Mouse (Mus musculus): ENCODE data around the gene Gabrb3.

GRCm38 (mm10) chr7:57701046-57701445 lies 281.6 kb downstream of the Gabrb3 start:
- TF ChIP-seq GATA1 (IDR thresholded peaks at IDR 0.05; ENCODE audit: borderline replicate concordance, low read length) (no peak), CTCF (IDR thresholded peaks at IDR 0.05; ENCODE audit: low read depth, low read length) (no peak), POLR2AphosphoS5 (IDR thresholded peaks at IDR 0.05; ENCODE audit: insufficient replicate concordance, low read depth, low read length) (no peak)

All from G1E (cell line).